Mouse (Mus musculus): ENCODE data around the gene Ptov1. TPM values are rescaled to one million over a fixed set of nuclear protein-coding genes. Genes with fewer than 3 reads are reported as not detected.
A peak's percentile ranks its signal among the peaks of the same experiment; 100 is the strongest.

The Ptov1 gene
- polyA plus RNA-seq, 1 experiment from 2014 or later = 307 TPM

DNA sequence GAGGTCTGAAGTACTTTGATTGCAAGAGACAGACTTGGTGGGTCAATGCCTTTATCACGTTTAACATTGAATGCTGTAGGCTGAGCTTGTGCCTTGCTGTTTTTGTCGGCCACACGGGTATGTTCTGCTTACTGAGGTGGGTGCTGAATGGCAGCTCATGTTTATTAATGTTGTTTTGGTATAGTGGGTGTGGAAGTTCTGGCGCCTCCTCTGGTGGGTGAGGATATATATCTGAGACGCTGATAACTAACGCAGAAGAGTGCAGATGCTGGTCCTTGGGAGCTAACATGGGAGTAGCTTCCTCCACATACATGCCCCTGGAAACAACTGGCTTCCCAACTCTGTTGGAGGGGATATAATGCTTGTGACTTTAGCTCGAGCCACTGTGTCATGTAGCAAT lies 46.2 kb downstream of the Ptov1 start:
- 43% methylated on average over 7 of the region's 7 CpGs for WGBS
- H3K27me3 ChIP-seq (ENCODE audit: control insufficient read depth, insufficient read depth, low read depth, low read length) = no peaks in the 10 kb centered on the region
- H3K9ac ChIP-seq (ENCODE audit: low read length) = no peak overlapping the region
- H3K4me3 ChIP-seq (ENCODE audit: low read length) = no peak overlapping the region
- H3K4me1 ChIP-seq (replicated peaks; ENCODE audit: control insufficient read depth, insufficient read depth, low read length) = peaks cover 25% of the 10 kb centered on the region
- no peak overlapping the region for H3K4me2 ChIP-seq (ENCODE audit: low read depth, low read length)
- H3K27ac ChIP-seq (ENCODE audit: low read length) = no peak overlapping the region
- no peaks in the 10 kb centered on the region; the same call in 1 of the 2 replicates for H3K36me3 ChIP-seq (ENCODE audit: control insufficient read depth, insufficient read depth, low read length)
- H3K9me3 ChIP-seq (ENCODE audit: control insufficient read depth, low read length) = no peaks in the 10 kb centered on the region
- no peak for ATAC-seq (ENCODE audit: low read depth)

DNA sequence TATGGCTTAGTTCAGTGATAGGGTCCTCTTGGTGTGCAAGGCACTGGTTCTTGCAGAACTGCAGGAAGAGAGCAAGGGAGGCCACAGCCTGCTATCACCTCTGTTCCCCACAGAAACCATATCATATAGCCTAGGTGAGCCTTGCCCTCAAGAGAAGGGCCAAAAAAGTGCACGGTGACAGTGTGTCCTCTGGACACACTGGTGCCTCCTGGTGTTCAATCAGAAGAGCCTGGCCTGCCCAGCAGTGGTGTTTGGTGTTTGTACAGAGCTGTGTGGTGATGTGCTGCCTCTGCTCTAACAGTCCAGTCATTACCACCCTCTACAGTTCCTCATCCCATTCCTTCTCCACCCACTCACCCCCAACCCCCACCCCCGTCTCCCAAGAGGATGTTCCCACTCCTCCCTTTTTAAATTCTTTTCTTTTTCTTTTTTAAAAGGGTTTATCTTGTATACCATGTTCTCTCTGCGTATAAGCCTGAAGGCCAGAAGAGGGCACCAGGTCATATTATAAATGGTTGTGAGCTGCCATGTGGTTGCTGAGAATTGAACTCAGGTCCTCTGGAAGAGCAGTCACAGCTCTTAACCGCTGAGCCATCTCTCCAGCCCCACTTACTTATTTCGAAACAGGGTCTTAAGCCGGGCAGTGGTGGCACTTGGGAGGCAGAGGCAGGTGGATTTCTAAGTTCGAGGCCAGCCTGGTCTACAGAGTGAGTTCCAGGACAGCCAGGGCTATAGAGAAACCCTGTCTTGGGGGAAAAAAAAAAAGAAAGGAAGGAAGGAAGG lies 47.7 kb downstream of the Ptov1 start:
- Histone ChIP-seq H3K9me3 (ENCODE audit: control insufficient read depth, low read length) (no peaks in the 10 kb centered on the region), H3K4me2 (ENCODE audit: low read depth, low read length) (no peak overlapping the region), H3K4me3 (ENCODE audit: low read length) (no peak overlapping the region), H3K36me3 (ENCODE audit: control insufficient read depth, insufficient read depth, low read length) (no peaks in the 10 kb centered on the region; the same call in 1 of the 2 replicates), H3K27me3 (ENCODE audit: control insufficient read depth, insufficient read depth, low read depth, low read length) (no peaks in the 10 kb centered on the region), H3K4me1 (replicated peaks; ENCODE audit: control insufficient read depth, insufficient read depth, low read length) (peaks cover 35% of the 10 kb centered on the region), H3K9ac (ENCODE audit: low read length) (no peak overlapping the region), H3K27ac (ENCODE audit: low read length) (no peak overlapping the region)
- ATAC-seq (ENCODE audit: low read depth) = no peak
- 76% methylated on average over 7 of the region's 7 CpGs for WGBS

DNA sequence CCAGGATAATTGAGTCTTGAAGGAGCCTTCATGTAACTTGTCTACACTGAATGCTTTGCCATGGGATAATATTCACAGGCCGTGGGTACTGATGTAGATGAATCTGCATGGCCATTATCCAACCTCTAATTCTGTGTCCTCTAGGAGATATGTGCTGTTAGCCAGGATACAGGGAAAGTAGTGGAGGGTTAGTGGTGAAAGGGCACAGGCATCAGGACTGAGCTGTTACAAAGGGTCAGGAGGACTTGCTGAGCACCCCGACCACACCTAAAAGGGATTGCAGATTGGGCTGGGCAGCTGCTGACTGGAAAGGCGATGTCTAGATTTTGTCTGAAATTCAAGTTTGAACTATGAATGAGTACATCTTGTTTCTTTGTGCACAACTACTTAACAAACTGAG lies 49.1 kb downstream of the Ptov1 start:
- Histone ChIP-seq H3K9me3 (ENCODE audit: control insufficient read depth, low read length) (no peaks in the 10 kb centered on the region), H3K4me3 (ENCODE audit: low read length) (no peak overlapping the region), H3K36me3 (ENCODE audit: control insufficient read depth, insufficient read depth, low read length) (no peaks in the 10 kb centered on the region), H3K27ac (ENCODE audit: low read length) (no peak overlapping the region), H3K4me1 (replicated peaks; ENCODE audit: control insufficient read depth, insufficient read depth, low read length) (peaks cover 35% of the 10 kb centered on the region), H3K9ac (ENCODE audit: low read length) (no peak overlapping the region), H3K27me3 (ENCODE audit: control insufficient read depth, insufficient read depth, low read depth, low read length) (no peaks in the 10 kb centered on the region), H3K4me2 (ENCODE audit: low read depth, low read length) (no peak overlapping the region)
- WGBS = 74% methylated on average over 3 of the region's 3 CpGs
- no peak for ATAC-seq (ENCODE audit: low read depth)

DNA sequence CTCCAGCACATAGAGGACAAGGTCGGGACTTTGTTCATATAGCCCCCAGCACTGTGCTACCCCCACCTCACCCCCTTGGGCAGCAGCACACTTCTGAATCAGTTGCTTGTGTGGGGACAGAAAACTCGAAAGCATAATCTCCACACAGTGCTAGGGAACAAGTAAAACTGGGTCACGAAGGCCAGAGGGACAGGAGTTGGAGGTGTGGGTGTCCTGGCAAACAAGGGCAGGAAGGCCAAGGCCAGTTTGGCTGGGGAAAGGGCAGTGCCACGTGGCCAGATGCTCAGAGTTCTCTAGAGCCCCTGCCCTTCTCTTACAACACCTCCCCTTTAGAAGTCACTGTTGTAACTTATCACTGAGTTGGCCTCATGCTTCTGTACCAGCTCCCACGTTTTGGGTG lies 49.7 kb downstream of the Ptov1 start:
- Histone ChIP-seq H3K4me2 (ENCODE audit: low read depth, low read length) (no peak overlapping the region), H3K9ac (ENCODE audit: low read length) (no peak overlapping the region), H3K4me1 (replicated peaks; ENCODE audit: control insufficient read depth, insufficient read depth, low read length) (peaks cover 39% of the 10 kb centered on the region), H3K9me3 (ENCODE audit: control insufficient read depth, low read length) (no peaks in the 10 kb centered on the region), H3K27me3 (ENCODE audit: control insufficient read depth, insufficient read depth, low read depth, low read length) (no peaks in the 10 kb centered on the region), H3K36me3 (ENCODE audit: control insufficient read depth, insufficient read depth, low read length) (no peaks in the 10 kb centered on the region), H3K4me3 (ENCODE audit: low read length) (no peak overlapping the region), H3K27ac (ENCODE audit: low read length) (no peak overlapping the region)
- no peak for ATAC-seq (ENCODE audit: low read depth)
- 46% methylated on average over 5 of the region's 5 CpGs for WGBS

DNA sequence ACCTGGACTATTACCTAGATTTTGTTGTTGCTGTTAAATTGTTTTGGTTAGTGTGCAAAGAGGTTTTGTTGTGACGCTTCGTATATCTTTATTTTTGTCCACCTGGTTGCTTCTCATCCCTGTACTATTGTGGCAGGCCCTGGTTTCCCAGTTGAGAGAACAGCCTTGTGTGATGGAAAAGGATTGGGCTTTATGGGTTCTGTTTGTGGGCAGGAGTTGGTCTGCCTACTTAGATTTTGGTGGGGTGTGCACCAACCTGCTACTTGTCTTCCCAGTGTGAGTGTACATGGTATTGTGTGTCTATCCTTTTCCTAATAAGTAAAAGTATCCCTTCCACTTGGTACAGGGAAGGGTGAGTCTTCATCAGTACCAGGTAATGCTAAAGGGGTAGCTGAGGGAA lies 50.2 kb downstream of the Ptov1 start:
- no peak for ATAC-seq (ENCODE audit: low read depth)
- Histone ChIP-seq H3K4me3 (ENCODE audit: low read length) (no peak overlapping the region), H3K9ac (ENCODE audit: low read length) (no peak overlapping the region), H3K4me1 (replicated peaks; ENCODE audit: control insufficient read depth, insufficient read depth, low read length) (peaks cover 37% of the 10 kb centered on the region), H3K36me3 (ENCODE audit: control insufficient read depth, insufficient read depth, low read length) (no peaks in the 10 kb centered on the region), H3K9me3 (ENCODE audit: control insufficient read depth, low read length) (no peaks in the 10 kb centered on the region), H3K27ac (ENCODE audit: low read length) (no peak overlapping the region), H3K4me2 (ENCODE audit: low read depth, low read length) (peak overlapping the region; percentile 88; the same call in 1 of the 2 replicates), H3K27me3 (ENCODE audit: control insufficient read depth, insufficient read depth, low read depth, low read length) (no peaks in the 10 kb centered on the region)
- WGBS = 81% methylated on average over 2 of the region's 2 CpGs

DNA sequence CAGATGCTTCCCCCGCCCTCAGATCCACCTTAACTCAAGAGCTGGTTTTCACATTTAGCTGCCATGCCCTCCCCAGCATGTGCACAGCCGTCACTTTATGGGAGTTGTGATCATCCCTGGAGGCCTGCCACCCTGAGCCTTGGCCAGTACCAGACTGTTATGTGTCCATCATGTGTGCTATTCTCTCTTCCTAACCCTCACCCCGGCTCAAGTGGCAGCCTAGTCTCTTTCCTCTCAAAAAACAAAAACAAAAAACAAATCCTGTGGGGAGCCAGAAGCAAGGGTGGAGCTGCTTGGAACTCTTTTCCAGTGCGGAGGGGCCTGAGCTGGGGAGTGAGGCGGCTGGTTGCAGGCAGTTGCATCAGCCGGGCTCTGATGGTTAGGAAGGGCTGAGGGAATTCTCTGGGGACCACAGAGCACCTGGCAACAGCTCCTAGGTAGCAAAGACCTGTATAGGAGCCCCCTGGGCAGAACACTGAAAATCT lies 50.8 kb downstream of the Ptov1 start:
- H3K4me1 ChIP-seq (replicated peaks; ENCODE audit: control insufficient read depth, insufficient read depth, low read length) = peaks cover 36% of the 10 kb centered on the region

DNA sequence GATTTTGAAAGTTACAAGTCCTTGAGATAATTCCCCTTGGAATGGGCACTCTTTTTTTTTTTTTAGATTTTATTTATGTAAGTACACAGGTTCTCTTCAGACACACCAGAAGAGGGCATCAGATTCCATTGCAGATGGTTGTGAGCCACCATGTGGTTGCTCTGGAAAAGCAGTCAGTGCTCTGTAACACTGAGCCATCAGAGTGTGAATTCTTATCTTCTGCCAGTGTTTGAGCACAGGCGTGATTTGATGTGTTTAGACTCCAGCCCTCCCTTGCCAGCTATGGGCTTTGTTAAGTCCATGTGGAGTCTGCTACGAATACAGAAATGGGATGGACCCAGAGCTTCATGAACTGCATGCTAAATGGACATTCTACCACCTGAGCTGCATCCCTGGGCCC lies 51.4 kb downstream of the Ptov1 start:
- Histone ChIP-seq H3K27ac (ENCODE audit: low read length) (no peak overlapping the region; the same call in 1 of the 2 replicates), H3K36me3 (ENCODE audit: control insufficient read depth, insufficient read depth, low read length) (peaks cover 7% of the 10 kb centered on the region), H3K4me2 (ENCODE audit: low read depth, low read length) (peak overlapping the region; percentile 88), H3K4me1 (replicated peaks; ENCODE audit: control insufficient read depth, insufficient read depth, low read length) (peaks cover 32% of the 10 kb centered on the region), H3K9me3 (ENCODE audit: control insufficient read depth, low read length) (no peaks in the 10 kb centered on the region), H3K27me3 (ENCODE audit: control insufficient read depth, insufficient read depth, low read depth, low read length) (no peaks in the 10 kb centered on the region), H3K9ac (ENCODE audit: low read length) (peak overlapping the region; percentile 96), H3K4me3 (ENCODE audit: low read length) (peak overlapping the region; percentile 83)
- WGBS = 15% methylated on average over 2 of the region's 2 CpGs
- no peak for ATAC-seq (ENCODE audit: low read depth)

More for the DNA sequence above, 50.8 kb downstream of the Ptov1 start:
- no peak for ATAC-seq (ENCODE audit: low read depth)
- WGBS = 35% methylated on average over 6 of the region's 6 CpGs
- peak overlapping the region; percentile 83 for H3K4me3 ChIP-seq (ENCODE audit: low read length)
- no peaks in the 10 kb centered on the region for H3K9me3 ChIP-seq (ENCODE audit: control insufficient read depth, low read length)
- H3K9ac ChIP-seq (ENCODE audit: low read length) = peak overlapping the region; percentile 54
- H3K36me3 ChIP-seq (ENCODE audit: control insufficient read depth, insufficient read depth, low read length) = peaks cover 3% of the 10 kb centered on the region; the same call in 1 of the 2 replicates
- H3K27ac ChIP-seq (ENCODE audit: low read length) = peak overlapping the region; percentile 27; the same call in 1 of the 2 replicates
- peak overlapping the region; percentile 88 for H3K4me2 ChIP-seq (ENCODE audit: low read depth, low read length)
- H3K27me3 ChIP-seq (ENCODE audit: control insufficient read depth, insufficient read depth, low read depth, low read length) = no peaks in the 10 kb centered on the region

DNA sequence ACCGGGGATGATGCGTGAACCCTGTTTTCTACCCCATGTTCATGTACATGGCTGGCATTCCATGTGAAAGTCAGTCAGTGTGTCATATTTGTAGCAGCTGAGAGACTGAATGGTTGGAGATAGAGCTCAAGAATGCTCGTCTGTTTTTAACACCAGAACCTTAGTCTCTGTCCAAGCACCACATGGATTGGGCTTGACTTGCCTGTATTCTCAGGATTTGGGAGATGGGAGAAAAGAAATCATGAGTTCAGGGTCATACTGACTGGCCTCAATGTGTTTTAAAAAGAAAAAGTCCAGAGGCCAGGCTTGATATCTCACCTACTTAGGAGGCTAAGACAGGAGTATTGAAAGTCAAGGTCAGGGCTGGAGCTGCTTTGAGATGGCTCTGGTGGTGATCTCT lies 52.1 kb downstream of the Ptov1 start:
- Histone ChIP-seq H3K9me3 (ENCODE audit: control insufficient read depth, low read length) (no peaks in the 10 kb centered on the region), H3K27ac (ENCODE audit: low read length) (peak overlapping the region; percentile 97), H3K4me2 (ENCODE audit: low read depth, low read length) (peak overlapping the region; percentile 88), H3K4me3 (ENCODE audit: low read length) (peak overlapping the region; percentile 83), H3K9ac (ENCODE audit: low read length) (peak overlapping the region; percentile 96), H3K27me3 (ENCODE audit: control insufficient read depth, insufficient read depth, low read depth, low read length) (no peaks in the 10 kb centered on the region), H3K36me3 (ENCODE audit: control insufficient read depth, insufficient read depth, low read length) (peaks cover 7% of the 10 kb centered on the region), H3K4me1 (replicated peaks; ENCODE audit: control insufficient read depth, insufficient read depth, low read length) (peaks cover 32% of the 10 kb centered on the region)
- no peak for ATAC-seq (ENCODE audit: low read depth)
- 15% methylated on average over 3 of the region's 3 CpGs for WGBS

DNA sequence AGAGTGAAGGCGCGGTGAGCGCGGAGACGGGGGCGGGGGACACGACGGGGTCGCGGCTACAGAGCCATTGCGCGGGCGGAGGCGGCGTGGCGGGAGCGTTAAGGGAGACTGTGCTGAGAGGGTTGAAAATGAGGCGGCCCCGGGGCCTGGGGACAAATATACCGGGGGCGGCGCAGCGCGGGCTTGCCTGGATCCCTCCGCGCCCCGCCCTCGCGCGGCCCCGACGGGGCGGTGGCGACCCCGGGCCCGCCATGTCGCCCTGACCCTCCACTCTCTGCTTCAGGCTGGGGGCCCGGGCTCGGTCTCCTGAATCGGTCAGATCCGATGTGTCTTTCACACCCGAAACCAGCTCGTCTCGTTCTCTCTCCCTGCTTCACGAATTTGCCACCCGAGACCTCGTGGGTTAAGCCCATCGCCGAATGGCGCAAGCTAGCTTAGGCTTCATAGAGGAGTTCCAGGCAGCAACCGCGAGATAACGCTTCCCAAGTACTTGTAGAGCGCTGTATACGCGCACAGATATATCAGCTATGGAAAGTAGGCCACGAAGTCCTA lies 53.0 kb downstream of the Ptov1 start, which contains the start of gene Atf5:
TSS of gene Atf5 (minus strand) at position 189 of the 552 bp plus-strand sequence.
- WGBS = under 1% methylated on average over 52 of the region's 57 CpGs
- Histone ChIP-seq H3K9me3 (ENCODE audit: control insufficient read depth, low read length) (no peaks in the 10 kb centered on the region), H3K27me3 (ENCODE audit: control insufficient read depth, insufficient read depth, low read depth, low read length) (no peaks in the 10 kb centered on the region), H3K4me2 (ENCODE audit: low read depth, low read length) (peak within 1 kb of the TSS; percentile 88), H3K36me3 (ENCODE audit: control insufficient read depth, insufficient read depth, low read length) (peaks cover 7% of the 10 kb centered on the region), H3K4me1 (replicated peaks; ENCODE audit: control insufficient read depth, insufficient read depth, low read length) (peaks cover 32% of the 10 kb centered on the region), H3K9ac (ENCODE audit: low read length) (peak within 1 kb of the TSS; percentile 96), H3K4me3 (ENCODE audit: low read length) (peak within 1 kb of the TSS; percentile 83), H3K27ac (ENCODE audit: low read length) (peak within 1 kb of the TSS; percentile 97)
- peak; percentile 43 for ATAC-seq (ENCODE audit: low read depth)
